Mouse (Mus musculus) lung, embryonic 16.5 days (tissue): ENCODE data around the gene Fchsd2. TPM values are rescaled to one million over a fixed set of nuclear protein-coding genes. Genes with fewer than 3 reads are reported as not detected.
A peak's percentile ranks its signal among the peaks of the same experiment; 100 is the strongest.

Experiments used
- ATAC-seq: fragments of 200-750 bp; cut with Nextera tagmentation; 2 replicates; pipeline ENCODE4 v1.8.0; 2017; ENCODE audit warnings: low read depth, mild to moderate bottlenecking, moderate library complexity
- H3K27ac ChIP-seq: fragments of 300-500 bp; sonication (generic); 2 replicates; pipeline ENCODE4 v1.5.1; 2014; ENCODE audit warnings: mild to moderate bottlenecking, control low read depth, low read length
- H3K27me3 ChIP-seq: fragments of 300-500 bp; sonication (generic); 2 replicates; pipeline ENCODE4 v1.6.1; 2014; ENCODE audit warnings: low read depth, low read length, mixed read lengths; ENCODE audit not compliant: control insufficient read depth, insufficient read depth
- H3K36me3 ChIP-seq: fragments of 300-500 bp; sonication (generic); 2 replicates; pipeline ENCODE4 v1.6.1; 2014; ENCODE audit warnings: low read length; ENCODE audit not compliant: control insufficient read depth, insufficient read depth
- H3K4me1 ChIP-seq: fragments of 300-500 bp; sonication (generic); replicated peaks from 2 replicates; pipeline ENCODE4 v1.6.1; 2014; ENCODE audit warnings: low read length, mixed read lengths; ENCODE audit not compliant: control insufficient read depth, insufficient read depth
- H3K4me2 ChIP-seq: fragments of 300-500 bp; sonication (generic); 2 replicates; pipeline ENCODE4 v1.6.1; 2014; ENCODE audit warnings: low read depth, low read length, control low read depth
- H3K4me3 ChIP-seq: fragments of 300-500 bp; sonication (generic); 2 replicates; pipeline ENCODE4 v1.5.1; 2014; ENCODE audit warnings: mild to moderate bottlenecking, low read length, control low read depth
- H3K9ac ChIP-seq: fragments of 300-500 bp; sonication (generic); 2 replicates; pipeline ENCODE4 v1.6.1; 2014; ENCODE audit warnings: low read length, control low read depth
- H3K9me3 ChIP-seq: fragments of 300-500 bp; sonication (generic); 2 replicates; pipeline ENCODE4 v1.6.1; 2016; ENCODE audit warnings: low read length; ENCODE audit not compliant: control insufficient read depth
- WGBS: fragments of 180-500 bp; shearing (Covaris S2); extraction: QIAGEN DNeasy Blood & Tissue Kit; methylation state at CpG from one replicate; pipeline ENCODE4 v1.1.7; 2014; 5-methylcytosine and 5-hydroxymethylcytosine counted together
- polyA plus RNA-seq: library from polyadenylated mRNA; unstranded; fragments of >200 nt; fragmentation: Nextera tagmentation; extraction: Ambion mirVana; gene quantifications from 2 replicates; pipeline ENCODE4 v1.2.1, GENCODE M21; 2015

The Fchsd2 gene
- polyA plus RNA-seq, 1 experiment from 2014 or later = 22.3 TPM

GRCm38 (mm10) chr7:101089242-101089641, 3.4 kb upstream of the Fchsd2 start:
- Histone ChIP-seq H3K27ac (peak overlapping the region; percentile 86), H3K9ac (no peak overlapping the region), H3K4me2 (no peak overlapping the region), H3K4me3 (no peak overlapping the region), H3K4me1 (peaks cover 3% of the 10 kb centered on the region), H3K27me3 (no peaks in the 10 kb centered on the region), H3K9me3 (no peaks in the 10 kb centered on the region), H3K36me3 (no peaks in the 10 kb centered on the region)
- WGBS = 49% methylated on average over 3 of the region's 3 CpGs
- ATAC-seq = peak; percentile 49; the same call in 1 of the 2 replicates

- Histone ChIP-seq H3K9ac (no peak overlapping the region), H3K9me3 (no peaks in the 10 kb centered on the region), H3K27ac (no peak overlapping the region), H3K36me3 (no peaks in the 10 kb centered on the region), H3K4me3 (no peak overlapping the region), H3K4me1 (no peaks in the 10 kb centered on the region; the same call in 1 of the 2 replicates), H3K4me2 (no peak overlapping the region), H3K27me3 (no peaks in the 10 kb centered on the region)
- WGBS = 58% methylated on average over 3 of the region's 3 CpGs
- no peak for ATAC-seq
These were observed 568 bp downstream of the Fchsd2 start for GRCm38 (mm10) chr7:101093231-101093630.

GRCm38 (mm10) chr7:101094746-101095145, 2.1 kb downstream of the Fchsd2 start:
- H3K27ac ChIP-seq = no peak overlapping the region
- H3K4me2 ChIP-seq = no peak overlapping the region
- ATAC-seq = no peak
- no peaks in the 10 kb centered on the region for H3K9me3 ChIP-seq
- H3K36me3 ChIP-seq = no peaks in the 10 kb centered on the region
- H3K9ac ChIP-seq = no peak overlapping the region
- no peaks in the 10 kb centered on the region for H3K27me3 ChIP-seq
- 61% methylated on average over 1 of the region's 1 CpGs for WGBS
- H3K4me1 ChIP-seq = no peaks in the 10 kb centered on the region; the same call in 1 of the 2 replicates
- no peak overlapping the region for H3K4me3 ChIP-seq

GRCm38 (mm10) chr7:101095560-101095959, 2.9 kb downstream of the Fchsd2 start:
- Histone ChIP-seq H3K36me3 (no peaks in the 10 kb centered on the region), H3K9me3 (no peaks in the 10 kb centered on the region), H3K4me2 (no peak overlapping the region), H3K27me3 (no peaks in the 10 kb centered on the region), H3K4me3 (no peak overlapping the region), H3K9ac (no peak overlapping the region), H3K4me1 (no peaks in the 10 kb centered on the region; the same call in 1 of the 2 replicates), H3K27ac (no peak overlapping the region)
- ATAC-seq = no peak
- 61% methylated on average over 5 of the region's 5 CpGs for WGBS

GRCm38 (mm10) chr7:101096576-101096975, 3.9 kb downstream of the Fchsd2 start:
- no peak for ATAC-seq

GRCm38 (mm10) chr7:101097084-101097483, 4.4 kb downstream of the Fchsd2 start:
- WGBS = 50% methylated on average over 3 of the region's 3 CpGs
- H3K27me3 ChIP-seq = no peaks in the 10 kb centered on the region

More at GRCm38 (mm10) chr7:101096576-101096975, 3.9 kb downstream of the Fchsd2 start:
- no peaks in the 10 kb centered on the region for H3K36me3 ChIP-seq
- H3K27me3 ChIP-seq = no peaks in the 10 kb centered on the region
- H3K4me1 ChIP-seq = no peaks in the 10 kb centered on the region; the same call in 1 of the 2 replicates
- no peak overlapping the region for H3K9ac ChIP-seq
- H3K4me2 ChIP-seq = no peak overlapping the region
- WGBS = 83% methylated on average over 2 of the region's 2 CpGs
- H3K9me3 ChIP-seq = no peaks in the 10 kb centered on the region
- H3K27ac ChIP-seq = no peak overlapping the region
- no peak overlapping the region for H3K4me3 ChIP-seq

GRCm38 (mm10) chr7:101099981-101100380, 7.3 kb downstream of the Fchsd2 start:
- H3K9me3 ChIP-seq = no peaks in the 10 kb centered on the region
- no peaks in the 10 kb centered on the region for H3K36me3 ChIP-seq
- no peak for ATAC-seq
- no peaks in the 10 kb centered on the region; the same call in 1 of the 2 replicates for H3K4me1 ChIP-seq
- H3K27me3 ChIP-seq = no peaks in the 10 kb centered on the region
- no peak overlapping the region for H3K4me3 ChIP-seq
- no peak overlapping the region for H3K27ac ChIP-seq
- WGBS = 58% methylated on average over 3 of the region's 3 CpGs
- H3K9ac ChIP-seq = no peak overlapping the region
- H3K4me2 ChIP-seq = no peak overlapping the region

More at GRCm38 (mm10) chr7:101097084-101097483, 4.4 kb downstream of the Fchsd2 start:
- H3K36me3 ChIP-seq = no peaks in the 10 kb centered on the region
- no peaks in the 10 kb centered on the region for H3K9me3 ChIP-seq
- H3K4me1 ChIP-seq = no peaks in the 10 kb centered on the region; the same call in 1 of the 2 replicates
- H3K4me3 ChIP-seq = no peak overlapping the region
- no peak overlapping the region for H3K9ac ChIP-seq
- no peak for ATAC-seq
- no peak overlapping the region for H3K4me2 ChIP-seq
- H3K27ac ChIP-seq = no peak overlapping the region

GRCm38 (mm10) chr7:101101156-101101691, 8.6 kb downstream of the Fchsd2 start:
- peak; percentile 68 for ATAC-seq
- Histone ChIP-seq H3K36me3 (no peaks in the 10 kb centered on the region), H3K9ac (no peak overlapping the region), H3K4me3 (no peak overlapping the region), H3K27me3 (no peaks in the 10 kb centered on the region), H3K27ac (no peak overlapping the region), H3K9me3 (no peaks in the 10 kb centered on the region), H3K4me2 (no peak overlapping the region), H3K4me1 (no peaks in the 10 kb centered on the region)
- WGBS = 56% methylated on average over 10 of the region's 10 CpGs

- no peak overlapping the region for H3K9ac ChIP-seq
- peaks cover 17% of the 10 kb centered on the region for H3K4me1 ChIP-seq
- 48% methylated on average over 2 of the region's 2 CpGs for WGBS
- no peak overlapping the region for H3K4me3 ChIP-seq
- ATAC-seq = no peak
- H3K36me3 ChIP-seq = peaks cover 11% of the 10 kb centered on the region
- H3K4me2 ChIP-seq = no peak overlapping the region
- no peaks in the 10 kb centered on the region for H3K9me3 ChIP-seq
- no peaks in the 10 kb centered on the region for H3K27me3 ChIP-seq
- no peak overlapping the region for H3K27ac ChIP-seq
These were observed 14.0 kb downstream of the Fchsd2 start for GRCm38 (mm10) chr7:101106666-101107065.
